Mouse (Mus musculus) midbrain, embryonic 13.5 days (tissue): ENCODE measurements around the gene Sdk1. TPM values are rescaled to one million over a fixed set of nuclear protein-coding genes. Genes with fewer than 3 reads are reported as not detected.
A peak's percentile ranks its signal among the peaks of the same experiment; 100 is the strongest.

Source experiments
- ATAC-seq: fragments of 200-750 bp; cut with Nextera tagmentation; 2 replicates; pipeline ENCODE4 v1.8.0; 2017; ENCODE audit warnings: mild to moderate bottlenecking, moderate TSS enrichment, moderate library complexity
- H3K27ac ChIP-seq: fragments of 300-500 bp; sonication (generic); 2 replicates; pipeline ENCODE4 v1.5.1; 2015; ENCODE audit warnings: inconsistent platforms, mild to moderate bottlenecking, moderate library complexity
- H3K27me3 ChIP-seq: fragments of 300-500 bp; sonication (generic); 2 replicates; pipeline ENCODE4 v1.6.1; 2015; ENCODE audit warnings: mild to moderate bottlenecking, inconsistent platforms
- H3K36me3 ChIP-seq: fragments of 300-500 bp; sonication (generic); 2 replicates; pipeline ENCODE4 v1.6.1; 2015; ENCODE audit warnings: mild to moderate bottlenecking, inconsistent platforms
- H3K4me1 ChIP-seq: fragments of 300-500 bp; sonication (generic); replicated peaks from 2 replicates; pipeline ENCODE4 v1.6.1; 2015; ENCODE audit warnings: inconsistent platforms
- H3K4me2 ChIP-seq: fragments of 300-500 bp; sonication (generic); replicated peaks from 2 replicates; pipeline ENCODE4 v1.6.1; 2015; ENCODE audit warnings: moderate library complexity, mild to moderate bottlenecking, inconsistent platforms
- H3K4me3 ChIP-seq: fragments of 300-500 bp; sonication (generic); replicated peaks from 2 replicates; pipeline ENCODE4 v1.5.1; 2015; ENCODE audit warnings: mild to moderate bottlenecking, inconsistent platforms
- H3K9ac ChIP-seq: fragments of 300-500 bp; sonication (generic); replicated peaks from 2 replicates; pipeline ENCODE4 v1.6.1; 2015; ENCODE audit warnings: mild to moderate bottlenecking, inconsistent platforms
- H3K9me3 ChIP-seq: fragments of 300-500 bp; sonication (generic); 2 replicates; pipeline ENCODE4 v1.6.1; 2016; ENCODE audit warnings: mild to moderate bottlenecking, inconsistent platforms
- WGBS: fragments of 180-500 bp; shearing (Covaris S2); methylation state at CpG from one replicate; pipeline ENCODE4 v1.1.7; 2015; 5-methylcytosine and 5-hydroxymethylcytosine counted together
- polyA plus RNA-seq: library from polyadenylated mRNA; unstranded; fragments of >200 nt; fragmentation: Nextera tagmentation; extraction: Ambion mirVana; gene quantifications from 2 replicates; pipeline ENCODE4 v1.2.1, GENCODE M21; 2015

The Sdk1 gene
- polyA plus RNA-seq, 1 experiment from 2014 or later = 2.0 TPM

GRCm38 (mm10) chr5:141345476-141345875, 104.2 kb downstream of the Sdk1 start:
- no peak overlapping the region for H3K9ac ChIP-seq
- 39% methylated on average over 5 of the region's 5 CpGs for WGBS
- no peak overlapping the region for H3K27ac ChIP-seq
- H3K9me3 ChIP-seq = no peaks in the 10 kb centered on the region
- no peaks in the 10 kb centered on the region for H3K36me3 ChIP-seq
- no peak overlapping the region for H3K4me3 ChIP-seq
- no peaks in the 10 kb centered on the region for H3K27me3 ChIP-seq
- no peak for ATAC-seq
- H3K4me1 ChIP-seq = peaks cover 9% of the 10 kb centered on the region
- H3K4me2 ChIP-seq = no peak overlapping the region

GRCm38 (mm10) chr5:141362676-141363075, 121.4 kb downstream of the Sdk1 start:
- no peak overlapping the region for H3K9ac ChIP-seq
- 0 out of 2 replicates have a peak, but pooled peaks cover 3% of the 10 kb centered on the region for H3K27me3 ChIP-seq
- H3K9me3 ChIP-seq = no peaks in the 10 kb centered on the region
- H3K4me1 ChIP-seq = peaks cover 11% of the 10 kb centered on the region
- no peak overlapping the region for H3K4me2 ChIP-seq
- H3K4me3 ChIP-seq = no peak overlapping the region
- WGBS = 15% methylated on average over 2 of the region's 2 CpGs
- no peak overlapping the region for H3K27ac ChIP-seq
- ATAC-seq = no peak
- no peaks in the 10 kb centered on the region for H3K36me3 ChIP-seq

- H3K4me2 ChIP-seq = no peak overlapping the region
- H3K4me3 ChIP-seq = no peak overlapping the region
- peaks cover 11% of the 10 kb centered on the region for H3K4me1 ChIP-seq
- H3K27me3 ChIP-seq = 0 out of 2 replicates have a peak, but pooled peaks cover 3% of the 10 kb centered on the region
- no peak overlapping the region for H3K9ac ChIP-seq
- ATAC-seq = no peak
- WGBS = 86% methylated on average over 3 of the region's 3 CpGs
- no peak overlapping the region for H3K27ac ChIP-seq
- H3K9me3 ChIP-seq = no peaks in the 10 kb centered on the region
- H3K36me3 ChIP-seq = no peaks in the 10 kb centered on the region
Measured at GRCm38 (mm10) chr5:141363956-141364355, 122.7 kb downstream of the Sdk1 start.

- no peaks in the 10 kb centered on the region for H3K36me3 ChIP-seq
- no peak overlapping the region for H3K4me2 ChIP-seq
- peaks cover 3% of the 10 kb centered on the region; the same call in 1 of the 2 replicates for H3K27me3 ChIP-seq
- peaks cover 6% of the 10 kb centered on the region; the same call in 1 of the 2 replicates for H3K4me1 ChIP-seq
- H3K4me3 ChIP-seq = no peak overlapping the region
- no peak overlapping the region for H3K9ac ChIP-seq
- WGBS = 59% methylated on average over 4 of the region's 4 CpGs
- no peak for ATAC-seq
- no peak overlapping the region for H3K27ac ChIP-seq
- H3K9me3 ChIP-seq = no peaks in the 10 kb centered on the region
Measured at GRCm38 (mm10) chr5:141368567-141368966, 127.3 kb downstream of the Sdk1 start.

GRCm38 (mm10) chr5:141374797-141375196, 133.5 kb downstream of the Sdk1 start:
- ATAC-seq = no peak
- peaks cover 11% of the 10 kb centered on the region for H3K4me1 ChIP-seq
- WGBS = 59% methylated on average over 2 of the region's 2 CpGs

GRCm38 (mm10) chr5:141379836-141380773, 138.8 kb downstream of the Sdk1 start:
- H3K9me3 ChIP-seq = no peaks in the 10 kb centered on the region
- peak overlapping the region; percentile 51; the same call in 1 of the 2 replicates for H3K27ac ChIP-seq
- H3K36me3 ChIP-seq = no peaks in the 10 kb centered on the region
- peaks cover 27% of the 10 kb centered on the region for H3K4me1 ChIP-seq
- H3K4me3 ChIP-seq = no peak overlapping the region
- 49% methylated on average over 9 of the region's 9 CpGs for WGBS
- no peak overlapping the region for H3K9ac ChIP-seq
- peak; percentile 62 for ATAC-seq
- no peak overlapping the region for H3K4me2 ChIP-seq
- H3K27me3 ChIP-seq = no peaks in the 10 kb centered on the region

More at GRCm38 (mm10) chr5:141374797-141375196, 133.5 kb downstream of the Sdk1 start:
- Histone ChIP-seq H3K27ac (no peak overlapping the region), H3K36me3 (no peaks in the 10 kb centered on the region), H3K9ac (no peak overlapping the region), H3K4me3 (no peak overlapping the region), H3K9me3 (no peaks in the 10 kb centered on the region), H3K27me3 (no peaks in the 10 kb centered on the region; the same call in 1 of the 2 replicates), H3K4me2 (no peak overlapping the region)

- Histone ChIP-seq H3K27ac (peak overlapping the region; percentile 51; the same call in 1 of the 2 replicates), H3K4me3 (no peak overlapping the region), H3K4me2 (no peak overlapping the region), H3K9ac (no peak overlapping the region), H3K4me1 (peaks cover 25% of the 10 kb centered on the region), H3K9me3 (no peaks in the 10 kb centered on the region), H3K27me3 (no peaks in the 10 kb centered on the region), H3K36me3 (no peaks in the 10 kb centered on the region)
- WGBS = 80% methylated on average over 3 of the region's 3 CpGs
- ATAC-seq = no peak
Measured at GRCm38 (mm10) chr5:141380774-141381156, 139.5 kb downstream of the Sdk1 start.

- Histone ChIP-seq H3K4me3 (no peak overlapping the region), H3K27ac (no peak overlapping the region), H3K9ac (no peak overlapping the region), H3K4me1 (peaks cover 25% of the 10 kb centered on the region), H3K9me3 (no peaks in the 10 kb centered on the region), H3K36me3 (no peaks in the 10 kb centered on the region), H3K27me3 (no peaks in the 10 kb centered on the region), H3K4me2 (no peak overlapping the region)
- 91% methylated on average over 7 of the region's 7 CpGs for WGBS
- ATAC-seq = no peak
Measured at GRCm38 (mm10) chr5:141381581-141381980, 140.3 kb downstream of the Sdk1 start.

GRCm38 (mm10) chr5:141382246-141382835, 141.1 kb downstream of the Sdk1 start:
- ATAC-seq = 0 out of 2 replicates have a peak, but pooled peaks have one; percentile 27
- 66% methylated on average over 5 of the region's 5 CpGs for WGBS
- Histone ChIP-seq H3K27me3 (no peaks in the 10 kb centered on the region), H3K36me3 (no peaks in the 10 kb centered on the region), H3K4me3 (no peak overlapping the region), H3K4me2 (no peak overlapping the region), H3K9ac (no peak overlapping the region), H3K27ac (no peak overlapping the region), H3K9me3 (no peaks in the 10 kb centered on the region), H3K4me1 (peaks cover 25% of the 10 kb centered on the region)

GRCm38 (mm10) chr5:141388451-141388850, 147.2 kb downstream of the Sdk1 start:
- WGBS = 28% methylated on average over 2 of the region's 2 CpGs
- Histone ChIP-seq H3K27ac (no peak overlapping the region), H3K4me2 (no peak overlapping the region), H3K4me1 (peaks cover 4% of the 10 kb centered on the region), H3K36me3 (no peaks in the 10 kb centered on the region), H3K27me3 (no peaks in the 10 kb centered on the region), H3K9me3 (no peaks in the 10 kb centered on the region), H3K9ac (no peak overlapping the region), H3K4me3 (no peak overlapping the region)
- ATAC-seq = no peak

- Histone ChIP-seq H3K9ac (no peak overlapping the region), H3K9me3 (no peaks in the 10 kb centered on the region), H3K4me1 (peaks cover 4% of the 10 kb centered on the region), H3K4me3 (no peak overlapping the region), H3K4me2 (no peak overlapping the region), H3K27ac (no peak overlapping the region), H3K36me3 (no peaks in the 10 kb centered on the region), H3K27me3 (no peaks in the 10 kb centered on the region)
- ATAC-seq = no peak
- 91% methylated on average over 4 of the region's 4 CpGs for WGBS
Measured at GRCm38 (mm10) chr5:141390541-141390940, 149.3 kb downstream of the Sdk1 start.

- Histone ChIP-seq H3K4me3 (no peak overlapping the region), H3K9ac (no peak overlapping the region), H3K27ac (no peak overlapping the region), H3K9me3 (no peaks in the 10 kb centered on the region), H3K4me2 (no peak overlapping the region), H3K4me1 (peaks cover 4% of the 10 kb centered on the region), H3K27me3 (no peaks in the 10 kb centered on the region), H3K36me3 (no peaks in the 10 kb centered on the region)
- WGBS = 81% methylated on average over 5 of the region's 5 CpGs
- no peak for ATAC-seq
Measured at GRCm38 (mm10) chr5:141391153-141391552, 149.9 kb downstream of the Sdk1 start.
